In genomic region chr2:173384935-173385586, GRCm38 (mm10) we compare ENCODE assay signal across 18 mouse cellular contexts.
DNase-seq lines count a peak whose midpoint lies in the region; ATAC-seq and TF ChIP-seq lines count a peak whose summit lies in the region.
"Had no signal": no experiment of that assay in that cellular context is flagged by ENCODE, and none has a peak within 500 bp of the region (broad histone marks: within the 10 kb centered on the region; RNA-seq: fewer than 3 reads in every experiment).

No protein-coding gene starts in this region.

- peak overlapping the region; percentile 28 for H3ac ChIP-seq in C2C12 (ENCODE audit: control insufficient read depth, insufficient read length, low read depth)

- no peaks in the 10 kb centered on the region for H3K79me2 ChIP-seq in C2C12 (ENCODE audit: control insufficient read depth, insufficient read depth)

- H3K36me3 ChIP-seq in kidney, embryonic 16.5 days (ENCODE audit: insufficient read depth, low read length) = no peaks in the 10 kb centered on the region
- no peaks in the 10 kb centered on the region for H3K36me3 ChIP-seq in C2C12 (ENCODE audit: control insufficient read depth, insufficient read depth)
- H3K36me3 ChIP-seq in limb, embryonic 13.5 days = no peaks in the 10 kb centered on the region
- no peaks in the 10 kb centered on the region for H3K36me3 ChIP-seq in stomach, postnatal 0 days (ENCODE audit: control insufficient read depth, insufficient read depth, low read length)
- H3K36me3 ChIP-seq in midbrain, embryonic 15.5 days (replicated peaks) = no peaks in the 10 kb centered on the region
- H3K36me3 ChIP-seq: hindbrain, embryonic 13.5 days; liver, embryonic 12.5 days; lung, embryonic 15.5 days; stomach, embryonic 15.5 days had no signal

- TF ChIP-seq EP300 in stomach, postnatal 0 days (optimal IDR thresholded peaks at IDR 0.05) = no peak

- 40% methylated on average over 8 of the region's 8 CpGs for WGBS in kidney, embryonic 16.5 days
- 42% methylated on average over 8 of the region's 8 CpGs for WGBS in limb, embryonic 13.5 days
- 71% methylated on average over 8 of the region's 8 CpGs for WGBS in stomach, postnatal 0 days
- 83% methylated on average over 8 of the region's 8 CpGs for WGBS in midbrain, embryonic 15.5 days

- no peak overlapping the region for H3K27ac ChIP-seq in kidney, embryonic 16.5 days (ENCODE audit: low read length)
- H3K27ac ChIP-seq in limb, embryonic 13.5 days = peak overlapping the region; percentile 40; the same call in 1 of the 2 replicates
- no peak overlapping the region for H3K27ac ChIP-seq in stomach, postnatal 0 days (replicated peaks)
- no peak overlapping the region for H3K27ac ChIP-seq in midbrain, embryonic 15.5 days
- H3K27ac ChIP-seq: hindbrain, embryonic 13.5 days; layer of hippocampus, adult 2 months; left cerebral cortex, adult 2 months; liver, embryonic 12.5 days; lung, embryonic 15.5 days; stomach, embryonic 15.5 days had no signal

- peaks cover 23% of the 10 kb centered on the region for H3K4me1 ChIP-seq in kidney, embryonic 16.5 days (ENCODE audit: insufficient read depth, low read length)
- peaks cover 42% of the 10 kb centered on the region for H3K4me1 ChIP-seq in limb, embryonic 13.5 days
- H3K4me1 ChIP-seq in stomach, postnatal 0 days (replicated peaks; ENCODE audit: control insufficient read depth, insufficient read depth) = no peaks in the 10 kb centered on the region
- H3K4me1 ChIP-seq in midbrain, embryonic 15.5 days = peaks cover 4% of the 10 kb centered on the region; the same call in 1 of the 2 replicates
- H3K4me1 ChIP-seq: liver, embryonic 12.5 days had no signal

- H3K4me3 ChIP-seq in kidney, embryonic 16.5 days (ENCODE audit: low read length) = no peak overlapping the region
- H3K4me3 ChIP-seq in C2C12 (ENCODE audit: insufficient read depth, poor library complexity, severe bottlenecking) = no peak overlapping the region
- no peak overlapping the region for H3K4me3 ChIP-seq in limb, embryonic 13.5 days
- H3K4me3 ChIP-seq in stomach, postnatal 0 days (ENCODE audit: low read depth, low read length) = no peak overlapping the region
- no peak overlapping the region for H3K4me3 ChIP-seq in midbrain, embryonic 15.5 days
- H3K4me3 ChIP-seq: hindbrain, embryonic 13.5 days; layer of hippocampus, adult 2 months; left cerebral cortex, adult 2 months; liver, embryonic 12.5 days; lung, embryonic 15.5 days; stomach, embryonic 15.5 days had no signal

- ATAC-seq in kidney, embryonic 16.5 days (ENCODE audit: low FRiP score, low TSS enrichment) = 0 out of 2 replicates have a peak, but pooled peaks have one; percentile 43
- 0 out of 2 replicates have a peak, but pooled peaks have one; percentile 16 for ATAC-seq in limb, embryonic 13.5 days (ENCODE audit: low FRiP score, low read depth)
- ATAC-seq in stomach, postnatal 0 days (ENCODE audit: low FRiP score, low TSS enrichment) = no peak
- no peak for ATAC-seq in midbrain, embryonic 15.5 days (replicated peaks)
- ATAC-seq: forebrain, postnatal 0 days; liver, embryonic 12.5 days had no signal

- H3K27me3 ChIP-seq in kidney, embryonic 16.5 days (ENCODE audit: insufficient read depth, low read length) = no peaks in the 10 kb centered on the region
- H3K27me3 ChIP-seq in C2C12 (ENCODE audit: control insufficient read depth, insufficient read depth, insufficient read length) = no peaks in the 10 kb centered on the region
- no peaks in the 10 kb centered on the region for H3K27me3 ChIP-seq in limb, embryonic 13.5 days
- H3K27me3 ChIP-seq in stomach, postnatal 0 days (ENCODE audit: control insufficient read depth, insufficient read depth, low read length) = no peaks in the 10 kb centered on the region
- no peaks in the 10 kb centered on the region for H3K27me3 ChIP-seq in midbrain, embryonic 15.5 days (replicated peaks)
- H3K27me3 ChIP-seq: liver, embryonic 12.5 days; lung, embryonic 15.5 days; stomach, embryonic 15.5 days had no signal

- no peak overlapping the region for H3K4me2 ChIP-seq in kidney, embryonic 16.5 days (replicated peaks; ENCODE audit: low read depth, low read length)
- no peak overlapping the region for H3K4me2 ChIP-seq in limb, embryonic 13.5 days (replicated peaks)
- H3K4me2 ChIP-seq in stomach, postnatal 0 days (replicated peaks; ENCODE audit: low read depth) = no peak overlapping the region
- H3K4me2 ChIP-seq in midbrain, embryonic 15.5 days = no peak overlapping the region
- H3K4me2 ChIP-seq: hindbrain, embryonic 13.5 days; liver, embryonic 12.5 days; lung, embryonic 15.5 days; stomach, embryonic 15.5 days had no signal

- DNase-seq in kidney, adult 9 months = no peak
- DNase-seq in NIH3T3 (ENCODE audit: low read depth) = peak; percentile 22
- DNase-seq in stomach, postnatal 0 days (ENCODE audit: low spot score) = no peak
- DNase-seq: adrenal gland, adult 8-10 months; cerebellum, postnatal 10 days; forebrain, postnatal 0 days; kidney, adult 11 months; right cerebral cortex, postnatal 4 days had no signal

- no peaks in the 10 kb centered on the region for H3K79me3 ChIP-seq in C2C12 (ENCODE audit: low read depth)

- H3K9ac ChIP-seq in kidney, embryonic 16.5 days (replicated peaks; ENCODE audit: low read length) = no peak overlapping the region
- no peak overlapping the region for H3K9ac ChIP-seq in limb, embryonic 13.5 days
- H3K9ac ChIP-seq in stomach, postnatal 0 days (ENCODE audit: low read length) = no peak overlapping the region
- no peak overlapping the region for H3K9ac ChIP-seq in midbrain, embryonic 15.5 days
- H3K9ac ChIP-seq: forebrain, postnatal 0 days; hindbrain, embryonic 13.5 days; liver, embryonic 12.5 days; lung, embryonic 15.5 days; stomach, embryonic 15.5 days had no signal

- no peaks in the 10 kb centered on the region for H3K9me3 ChIP-seq in kidney, embryonic 16.5 days (ENCODE audit: low read length)
- no peaks in the 10 kb centered on the region for H3K9me3 ChIP-seq in limb, embryonic 13.5 days
- no peaks in the 10 kb centered on the region for H3K9me3 ChIP-seq in stomach, postnatal 0 days (ENCODE audit: control insufficient read depth, low read length)
- no peaks in the 10 kb centered on the region for H3K9me3 ChIP-seq in midbrain, embryonic 15.5 days
- H3K9me3 ChIP-seq: hindbrain, embryonic 13.5 days; liver, embryonic 12.5 days; lung, embryonic 15.5 days; stomach, embryonic 15.5 days had no signal

- no peak for TF ChIP-seq CTCF in C2C12 (IDR thresholded peaks at IDR 0.05; ENCODE audit: control insufficient read depth, insufficient read depth, insufficient read length)
- TF ChIP-seq CTCF in stomach, postnatal 0 days (IDR thresholded peaks at IDR 0.05; ENCODE audit: low read depth) = no peak

TF ChIP-seq in C2C12, 6 proteins besides CTCF, POLR2A, EP300 and RAD21:
- TF ChIP-seq USF1 (IDR thresholded peaks at IDR 0.05; ENCODE audit: low read depth) (peak; percentile 82), MAX (IDR thresholded peaks at IDR 0.05) (peak; percentile 44), MYOG (IDR thresholded peaks at IDR 0.05; ENCODE audit: control insufficient read depth, extremely low read depth, insufficient read length) (no peak), MYOD1 (IDR thresholded peaks at IDR 0.05; ENCODE audit: control insufficient read depth, insufficient read length, low read depth) (peak; percentile 97), FOSL1 (IDR thresholded peaks at IDR 0.05; ENCODE audit: insufficient read depth, low read length, poor library complexity, severe bottlenecking) (peak; percentile 16)

Comparison
In these comparisons a context has a peak if more than half of its experiments do, and no peak if none do; other contexts are left out.
1. ATAC-seq: peak in kidney, embryonic 16.5 days (single experiment) and limb, embryonic 13.5 days (single experiment); none in stomach, postnatal 0 days (single experiment) and midbrain, embryonic 15.5 days (single experiment).